Mouse (Mus musculus): ENCODE results near the gene Arhgap25.

DNA sequence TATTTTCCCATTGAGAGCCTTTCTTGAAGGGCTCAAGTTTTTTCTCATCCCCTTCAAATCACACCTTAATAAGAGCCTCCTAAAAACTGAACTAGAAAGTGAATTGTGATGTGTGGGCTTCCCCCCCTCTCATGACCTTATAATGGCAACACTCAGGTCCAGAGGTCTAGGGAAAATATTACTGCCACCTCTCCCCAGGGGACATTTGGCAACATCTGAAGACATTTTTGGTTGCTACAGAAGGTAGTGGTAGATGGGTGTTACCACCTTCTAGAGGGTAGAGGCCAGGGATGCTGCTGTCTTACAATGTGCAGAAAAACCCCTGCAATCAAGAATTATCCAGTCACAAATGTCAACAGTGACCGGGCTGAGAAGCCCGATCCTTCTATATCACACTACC, 2.7 kb downstream of the Arhgap25 start:
- TF ChIP-seq CTCF (IDR thresholded peaks at IDR 0.05; ENCODE audit: low read depth, low read length) (no peak), POLR2A (IDR thresholded peaks at IDR 0.05; ENCODE audit: borderline replicate concordance, low read depth, low read length) (no peak)

Data from bone marrow macrophage, adult 2 months (primary cell).